Mouse (Mus musculus) bone marrow, adult 2 months (tissue): ENCODE data around the gene Ppil6.

ENCODE experiments used
- CTCF ChIP-seq: fragments of 200-500 bp; IDR thresholded peaks from 2 replicates; pipeline ENCODE4 v1.5.1; 2011; ENCODE audit warnings: low read length, control low read depth; ENCODE audit not compliant: control insufficient read depth, insufficient read depth
- POLR2A ChIP-seq: fragments of 200-500 bp; IDR thresholded peaks from 2 replicates; pipeline ENCODE4 v1.6.1; 2011; ENCODE audit warnings: low read depth, mild to moderate bottlenecking, control low read depth, low read length, borderline replicate concordance; ENCODE audit not compliant: control insufficient read depth

GRCm38 (mm10) chr10:41479961-41480360 is 10.3 kb upstream of the Ppil6 start:
- TF ChIP-seq POLR2A: no peak
- no peak for TF ChIP-seq CTCF
